Mouse (Mus musculus): ENCODE results near the gene Syt16. TPM values are rescaled to one million over a fixed set of nuclear protein-coding genes. Genes with fewer than 3 reads are reported as not detected.

Gene Syt16
- polyA plus RNA-seq, 2 experiments, result 0.04 TPM; not detected in 1

- Histone ChIP-seq H3K36me3 (replicated peaks; ENCODE audit: control insufficient read depth, insufficient read depth, low read depth) (no peaks in the 10 kb centered on the region), H3K9ac (replicated peaks) (no peak overlapping the region), H3K9me3 (ENCODE audit: control insufficient read depth, low read length) (no peaks in the 10 kb centered on the region), H3K27me3 (ENCODE audit: control insufficient read depth, insufficient read depth, low read length) (no peaks in the 10 kb centered on the region), H3K4me2 (ENCODE audit: low read depth) (no peak overlapping the region), H3K4me1 (replicated peaks; ENCODE audit: control insufficient read depth in 2 of 2, insufficient read depth in 2 of 2, low read length in 1 of 2) (no peaks in the 10 kb centered on the region), H3K4me3 (ENCODE audit: insufficient read depth in 1 of 2, low read depth in 2 of 2, low read length in 2 of 2) (no peak overlapping the region), H3K27ac (no peak overlapping the region)
- ATAC-seq (ENCODE audit: insufficient read depth) (no peak), DNase-seq (ENCODE audit: low read depth in 3 of 3, low spot score in 3 of 3) (no peak)
- TF ChIP-seq CTCF (IDR thresholded peaks at IDR 0.05; ENCODE audit: low read depth) (no peak), EP300 (IDR thresholded peaks at IDR 0.05; ENCODE audit: low read depth) (no peak)
- 37% methylated on average over 1 of the region's 1 CpGs for WGBS (ENCODE audit: insufficient replicate concordance)
Observed at GRCm38 (mm10) chr12:74128229-74128628, 130.8 kb downstream of the Syt16 start.

DNA sequence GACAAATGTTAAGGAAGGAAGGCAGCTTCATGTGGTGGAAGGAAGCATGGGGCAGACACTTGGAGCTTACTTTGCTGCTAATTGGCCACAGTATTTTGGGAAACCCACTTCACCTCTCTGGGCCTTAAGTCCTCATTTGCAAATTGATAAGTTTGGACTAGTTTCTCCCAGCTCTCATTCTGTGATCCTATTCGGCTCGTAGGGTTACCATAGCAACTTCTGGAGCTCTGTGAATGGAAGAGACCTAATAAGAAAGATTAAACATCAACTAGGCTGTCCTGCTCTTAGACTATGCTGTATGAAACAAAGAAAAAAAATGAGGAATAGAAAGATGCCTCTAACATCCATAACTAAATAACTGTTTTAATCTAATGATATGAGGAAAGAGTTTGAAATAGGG, 134.3 kb downstream of the Syt16 start:
- no peaks in the 10 kb centered on the region for H3K9me3 ChIP-seq (ENCODE audit: control insufficient read depth, low read length)
- H3K4me1 ChIP-seq (replicated peaks; ENCODE audit: control insufficient read depth in 2 of 2, insufficient read depth in 2 of 2, low read length in 1 of 2), result no peaks in the 10 kb centered on the region
- ATAC-seq (ENCODE audit: insufficient read depth) (no peak), DNase-seq (ENCODE audit: low read depth in 3 of 3, low spot score in 3 of 3) (no peak)
- TF ChIP-seq CTCF (IDR thresholded peaks at IDR 0.05; ENCODE audit: low read depth), result no peak
- TF ChIP-seq EP300 (IDR thresholded peaks at IDR 0.05; ENCODE audit: low read depth), result no peak
- no peak overlapping the region for H3K4me3 ChIP-seq (ENCODE audit: insufficient read depth in 1 of 2, low read depth in 2 of 2, low read length in 2 of 2)
- no peak overlapping the region for H3K9ac ChIP-seq (replicated peaks)
- no peaks in the 10 kb centered on the region for H3K27me3 ChIP-seq (ENCODE audit: control insufficient read depth, insufficient read depth, low read length)
- H3K27ac ChIP-seq, result no peak overlapping the region
- H3K36me3 ChIP-seq (replicated peaks; ENCODE audit: control insufficient read depth, insufficient read depth, low read depth), result no peaks in the 10 kb centered on the region
- no peak overlapping the region for H3K4me2 ChIP-seq (ENCODE audit: low read depth)
- 31% methylated on average over 2 of the region's 2 CpGs for WGBS (ENCODE audit: insufficient replicate concordance)

GRCm38 (mm10) chr12:74142147-74142546, 144.7 kb downstream of the Syt16 start:
- H3K9me3 ChIP-seq (ENCODE audit: control insufficient read depth, low read length), result no peaks in the 10 kb centered on the region
- H3K4me1 ChIP-seq (replicated peaks; ENCODE audit: control insufficient read depth in 2 of 2, insufficient read depth in 2 of 2, low read length in 1 of 2), result no peaks in the 10 kb centered on the region
- H3K4me2 ChIP-seq (ENCODE audit: low read depth), result no peak overlapping the region
- ATAC-seq (ENCODE audit: insufficient read depth) (no peak), DNase-seq (ENCODE audit: low read depth in 3 of 3, low spot score in 3 of 3) (no peak)
- WGBS (ENCODE audit: insufficient replicate concordance), result 60% methylated on average over 7 of the region's 7 CpGs
- no peak overlapping the region for H3K4me3 ChIP-seq (ENCODE audit: insufficient read depth in 1 of 2, low read depth in 2 of 2, low read length in 2 of 2)
- no peaks in the 10 kb centered on the region for H3K36me3 ChIP-seq (replicated peaks; ENCODE audit: control insufficient read depth, insufficient read depth, low read depth)
- no peak overlapping the region for H3K9ac ChIP-seq (replicated peaks)
- no peak overlapping the region for H3K27ac ChIP-seq
- H3K27me3 ChIP-seq (ENCODE audit: control insufficient read depth, insufficient read depth, low read length), result no peaks in the 10 kb centered on the region
- TF ChIP-seq EP300 (IDR thresholded peaks at IDR 0.05; ENCODE audit: low read depth), result no peak
- TF ChIP-seq CTCF (IDR thresholded peaks at IDR 0.05; ENCODE audit: low read depth), result no peak

- DNase-seq (ENCODE audit: low read depth in 3 of 3, low spot score in 3 of 3) (no peak), ATAC-seq (ENCODE audit: insufficient read depth) (no peak)
- Histone ChIP-seq H3K4me2 (ENCODE audit: low read depth) (no peak overlapping the region), H3K4me3 (ENCODE audit: insufficient read depth in 1 of 2, low read depth in 2 of 2, low read length in 2 of 2) (no peak overlapping the region), H3K4me1 (replicated peaks; ENCODE audit: control insufficient read depth in 2 of 2, insufficient read depth in 2 of 2, low read length in 1 of 2) (no peaks in the 10 kb centered on the region), H3K9me3 (ENCODE audit: control insufficient read depth, low read length) (no peaks in the 10 kb centered on the region), H3K27ac (no peak overlapping the region), H3K36me3 (replicated peaks; ENCODE audit: control insufficient read depth, insufficient read depth, low read depth) (no peaks in the 10 kb centered on the region), H3K27me3 (ENCODE audit: control insufficient read depth, insufficient read depth, low read length) (no peaks in the 10 kb centered on the region), H3K9ac (replicated peaks) (no peak overlapping the region)
- TF ChIP-seq CTCF (IDR thresholded peaks at IDR 0.05; ENCODE audit: low read depth), result no peak
- TF ChIP-seq EP300 (IDR thresholded peaks at IDR 0.05; ENCODE audit: low read depth), result no peak
- WGBS (ENCODE audit: insufficient replicate concordance), result 62% methylated on average over 5 of the region's 5 CpGs
Observed at GRCm38 (mm10) chr12:74144385-74144784, 146.9 kb downstream of the Syt16 start.

DNA sequence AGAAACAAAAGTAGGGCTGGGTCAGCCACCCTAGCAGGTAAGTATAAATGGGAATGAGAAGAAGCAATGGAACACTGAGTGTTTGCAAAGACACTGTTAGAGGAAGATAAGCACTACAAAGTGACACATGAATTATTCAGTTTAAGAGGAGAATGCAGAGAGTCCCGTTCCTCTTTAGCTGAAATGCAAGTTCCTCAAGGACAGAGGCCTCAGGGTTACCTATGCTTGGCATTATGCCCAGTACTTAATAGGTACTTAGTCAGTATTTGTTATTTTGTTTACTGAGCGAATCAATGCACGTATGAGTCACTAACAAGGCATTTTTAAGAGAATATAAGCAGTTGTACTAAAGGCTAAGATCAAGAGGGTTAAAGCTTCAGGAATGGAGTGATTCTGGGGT, 163.3 kb downstream of the Syt16 start:
- 59% methylated on average over 3 of the region's 3 CpGs for WGBS (ENCODE audit: insufficient replicate concordance)
- no peak for ATAC-seq (ENCODE audit: insufficient read depth)
- no peak for TF ChIP-seq CTCF (IDR thresholded peaks at IDR 0.05; ENCODE audit: low read depth)
- no peak for TF ChIP-seq EP300 (IDR thresholded peaks at IDR 0.05; ENCODE audit: low read depth)

More for the DNA sequence above, 163.3 kb downstream of the Syt16 start:
- no peak overlapping the region for H3K27ac ChIP-seq
- H3K4me1 ChIP-seq (replicated peaks; ENCODE audit: control insufficient read depth in 2 of 2, insufficient read depth in 2 of 2, low read length in 1 of 2), result no peaks in the 10 kb centered on the region
- no peak overlapping the region for H3K9ac ChIP-seq (replicated peaks)
- no peaks in the 10 kb centered on the region for H3K36me3 ChIP-seq (replicated peaks; ENCODE audit: control insufficient read depth, insufficient read depth, low read depth)
- no peak for DNase-seq (ENCODE audit: low read depth in 3 of 3, low spot score in 3 of 3)
- H3K9me3 ChIP-seq (ENCODE audit: control insufficient read depth, low read length), result no peaks in the 10 kb centered on the region
- H3K27me3 ChIP-seq (ENCODE audit: control insufficient read depth, insufficient read depth, low read length), result no peaks in the 10 kb centered on the region
- H3K4me3 ChIP-seq (ENCODE audit: insufficient read depth in 1 of 2, low read depth in 2 of 2, low read length in 2 of 2), result no peak overlapping the region
- H3K4me2 ChIP-seq (ENCODE audit: low read depth), result no peak overlapping the region
